Mouse (Mus musculus) CH12.LX (cell line): ENCODE measurements around the gene Atp5h. TPM values are rescaled to one million over a fixed set of nuclear protein-coding genes. Genes with fewer than 3 reads are reported as not detected.

Experiments used
- DNase-seq: peaks from one replicate; pipeline ENCODE4 v3.0.0-alpha.2; 2013; ENCODE audit errors: extremely low read depth
- H3K27ac ChIP-seq: 2 replicates; pipeline ENCODE4 v1.5.1; 2012; ENCODE audit warnings: low read depth, mild to moderate bottlenecking, control low read depth, moderate library complexity; ENCODE audit not compliant: insufficient read depth
- H3K27me3 ChIP-seq: replicated peaks from 2 replicates; pipeline ENCODE3; 2012; ENCODE audit warnings: inconsistent platforms
- H3K36me3 ChIP-seq, 2 experiments: replicated peaks in 1 of 2; 2 replicates each; pipeline versions ENCODE3 to v1.6.1; 2012; ENCODE audit warnings: inconsistent platforms in 1 of 2, low read length in 1 of 2, mild to moderate bottlenecking in 1 of 2, mixed read lengths in 1 of 2, moderate library complexity in 1 of 2; ENCODE audit not compliant: control insufficient read depth in 1 of 2, insufficient read depth in 1 of 2
- H3K4me1 ChIP-seq, 2 experiments: 2 replicates each; pipeline ENCODE4 v1.6.1; 2012; ENCODE audit warnings: inconsistent platforms in 1 of 2, moderate library complexity in 1 of 2; ENCODE audit not compliant: insufficient read depth in 2 of 2, control insufficient read depth in 1 of 2
- H3K4me2 ChIP-seq: 2 replicates; pipeline ENCODE4 v1.6.1; 2012; ENCODE audit warnings: low read depth, mild to moderate bottlenecking, control low read depth; ENCODE audit not compliant: poor library complexity, insufficient read depth, severe bottlenecking
- H3K4me3 ChIP-seq, 3 experiments: fragments of 150-350 bp in 1 of 3; sonication (generic) in 1 of 3; replicated peaks in 1 of 3; 2 replicates each; pipeline versions ENCODE3 to v1.5.1; 2011 to 2012; ENCODE audit warnings: low read depth in 2 of 3, low read length in 2 of 3, mild to moderate bottlenecking in 2 of 3, moderate library complexity in 2 of 3, control low read depth in 1 of 3, improper control_type of control experiment in 1 of 3, inconsistent platforms in 1 of 3, mixed read lengths in 1 of 3; ENCODE audit not compliant: poor library complexity in 1 of 3
- H3K79me2 ChIP-seq: replicated peaks from 2 replicates; pipeline ENCODE4 v1.6.1; 2012; ENCODE audit warnings: mild to moderate bottlenecking, moderate library complexity; ENCODE audit not compliant: control insufficient read depth, poor library complexity, insufficient read depth, severe bottlenecking; ENCODE audit errors: extremely low read depth
- H3K9ac ChIP-seq: 2 replicates; pipeline ENCODE4 v1.6.1; 2012; ENCODE audit warnings: low read depth, mild to moderate bottlenecking, control low read depth, moderate library complexity; ENCODE audit not compliant: insufficient read depth
- H3K9me3 ChIP-seq: replicated peaks from 2 replicates; pipeline ENCODE3; 2012; ENCODE audit warnings: low read length, inconsistent platforms, mixed read lengths
- BHLHE40 ChIP-seq: IDR thresholded peaks from 2 replicates; pipeline ENCODE4 v1.6.1; 2011; ENCODE audit warnings: mild to moderate bottlenecking, low read depth, low read length, improper control_type of control experiment
- CHD2 ChIP-seq: IDR thresholded peaks from 2 replicates; pipeline ENCODE4 v1.6.1; 2011; ENCODE audit warnings: low read length, improper control_type of control experiment
- E2F4 ChIP-seq: IDR thresholded peaks from 2 replicates; pipeline ENCODE4 v1.6.1; 2011; ENCODE audit warnings: low read depth, low read length, improper control_type of control experiment; ENCODE audit not compliant: insufficient replicate concordance
- EP300 ChIP-seq: IDR thresholded peaks from 2 replicates; pipeline ENCODE4 v1.6.1; 2011; ENCODE audit warnings: low read length, improper control_type of control experiment
- ETS1 ChIP-seq: conservative IDR thresholded peaks from 2 replicates; pipeline ENCODE4 v1.6.1; 2012; ENCODE audit warnings: low read depth, mild to moderate bottlenecking, inconsistent platforms, low read length, improper control_type of control experiment, moderate library complexity
- HCFC1 ChIP-seq: IDR thresholded peaks from 2 replicates; pipeline ENCODE4 v1.6.1; 2012; ENCODE audit warnings: low read depth, mild to moderate bottlenecking, inconsistent platforms, low read length, improper control_type of control experiment
- IRF4 ChIP-seq: IDR thresholded peaks from 2 replicates; pipeline ENCODE4 v1.6.1; 2014; ENCODE audit warnings: low read depth, mild to moderate bottlenecking, inconsistent platforms, low read length, improper control_type of control experiment
- JUN ChIP-seq: IDR thresholded peaks from 2 replicates; pipeline ENCODE4 v1.6.1; 2011; ENCODE audit warnings: low read depth, mild to moderate bottlenecking, low read length, improper control_type of control experiment, moderate library complexity; ENCODE audit not compliant: insufficient read depth
- JUND ChIP-seq: conservative IDR thresholded peaks from 2 replicates; pipeline ENCODE4 v1.6.1; 2011; ENCODE audit warnings: low read depth, low read length, improper control_type of control experiment
- MAFK ChIP-seq: IDR thresholded peaks from 2 replicates; pipeline ENCODE4 v1.6.1; 2011; ENCODE audit warnings: low read length, improper control_type of control experiment; ENCODE audit not compliant: insufficient replicate concordance
- MAZ ChIP-seq: IDR thresholded peaks from 2 replicates; pipeline ENCODE4 v1.6.1; 2012; ENCODE audit warnings: low read depth, mild to moderate bottlenecking, inconsistent platforms, low read length, improper control_type of control experiment, moderate library complexity
- MXI1 ChIP-seq: IDR thresholded peaks from 2 replicates; pipeline ENCODE4 v1.6.1; 2011; ENCODE audit warnings: mild to moderate bottlenecking, low read depth, low read length, improper control_type of control experiment
- MYC ChIP-seq: IDR thresholded peaks from 2 replicates; pipeline ENCODE4 v1.6.1; 2011; ENCODE audit warnings: low read depth, mild to moderate bottlenecking, improper control_type of control experiment, low read length
- NELFE ChIP-seq: IDR thresholded peaks from 2 replicates; pipeline ENCODE4 v1.6.1; 2011; ENCODE audit warnings: low read depth, low read length, improper control_type of control experiment
- PAX5 ChIP-seq: IDR thresholded peaks from 2 replicates; pipeline ENCODE4 v1.6.1; 2012; ENCODE audit warnings: low read length, inconsistent platforms, mixed read lengths
- POLR2AphosphoS2 ChIP-seq: IDR thresholded peaks from 2 replicates; pipeline ENCODE4 v1.6.1; 2011; ENCODE audit warnings: low read depth, low read length, improper control_type of control experiment
- RCOR1 ChIP-seq: conservative IDR thresholded peaks from 2 replicates; pipeline ENCODE4 v1.6.1; 2012; ENCODE audit warnings: low read depth, mild to moderate bottlenecking, inconsistent platforms, low read length, improper control_type of control experiment
- SIN3A ChIP-seq: IDR thresholded peaks from 2 replicates; pipeline ENCODE4 v1.6.1; 2012; ENCODE audit warnings: low read length, improper control_type of control experiment, inconsistent platforms
- SMC3 ChIP-seq: IDR thresholded peaks from 2 replicates; pipeline ENCODE4 v1.6.1; 2011; ENCODE audit warnings: low read depth, low read length, improper control_type of control experiment
- TBP ChIP-seq: conservative IDR thresholded peaks from 2 replicates; pipeline ENCODE4 v1.6.1; 2011; ENCODE audit warnings: low read depth, low read length, improper control_type of control experiment
- UBTF ChIP-seq: IDR thresholded peaks from 2 replicates; pipeline ENCODE4 v1.6.1; 2012; ENCODE audit warnings: low read depth, mild to moderate bottlenecking, inconsistent platforms, low read length, improper control_type of control experiment, moderate library complexity
- USF1 ChIP-seq: IDR thresholded peaks from 2 replicates; pipeline ENCODE4 v1.6.1; 2014; ENCODE audit warnings: low read depth, mild to moderate bottlenecking, inconsistent platforms, low read length, improper control_type of control experiment
- USF2 ChIP-seq: conservative IDR thresholded peaks from 2 replicates; pipeline ENCODE4 v1.6.1; 2011; ENCODE audit warnings: low read depth, low read length, improper control_type of control experiment
- ZC3H11A ChIP-seq: IDR thresholded peaks from 2 replicates; pipeline ENCODE4 v1.6.1; 2012; ENCODE audit warnings: low read depth, mild to moderate bottlenecking, inconsistent platforms, low read length, improper control_type of control experiment
- ZMIZ1 ChIP-seq: IDR thresholded peaks from 2 replicates; pipeline ENCODE4 v1.6.1; 2012; ENCODE audit warnings: low read depth, mild to moderate bottlenecking, inconsistent platforms, low read length, improper control_type of control experiment
- ZNF384 ChIP-seq: IDR thresholded peaks from 2 replicates; pipeline ENCODE4 v1.6.1; 2012; ENCODE audit warnings: low read depth, low read length, improper control_type of control experiment, inconsistent platforms
- dilution Hi-C: fragments of 300-500 bp; cut with MboI; formaldehyde crosslinking; loops from 2 replicates; pipeline ENCODE4 v1.14.3; 2020; ENCODE audit warnings: low sequenced_read_pairs; ENCODE audit not compliant: extremely low pct_unique_long_range_greater_than_20kb, extremely low pct_ligation_motif_present
- in situ Hi-C: fragments of 300-500 bp; cut with MboI; formaldehyde crosslinking; loops from 3 replicates; pipeline ENCODE4 v1.14.3; 2019; ENCODE audit warnings: low sequenced_read_pairs, low pct_ligation_motif_present, low pct_unique_long_range_greater_than_20kb, mixed read lengths
- polyA plus RNA-seq: library from polyadenylated mRNA; unstranded; fragments of >175 nt; gene quantifications from 2 replicates; pipeline ENCODE4 v1.2.1, GENCODE M21; 2012; ENCODE audit warnings: low read depth; ENCODE audit not compliant: insufficient read length
- total RNA-seq, 2 experiments: library from RNA; depleted of rRNA; stranded (reverse); fragments of 300-350 nt in 1 of 2; fragments of >200 nt in 1 of 2; gene quantifications; 2 replicates each; pipeline ENCODE4 v1.2.3; 2012 to 2014

Gene Atp5h
- total and polyA plus RNA-seq, 3 experiments = 500 to 711 (median 671) TPM

- dilution Hi-C loops = no loop called here
- H3K36me3 ChIP-seq = no peaks in the 10 kb centered on the region
- no peaks in the 10 kb centered on the region for H3K79me2 ChIP-seq
- peaks cover 20% of the 10 kb centered on the region for H3K9me3 ChIP-seq
- no peak for TF ChIP-seq PAX5
- no peak for TF ChIP-seq ETS1
- no peak for TF ChIP-seq EP300
- no peak for TF ChIP-seq JUND
- no peak for TF ChIP-seq ZC3H11A
- TF ChIP-seq HCFC1 = no peak
- no peak for TF ChIP-seq CHD2
- no peak for TF ChIP-seq MYC
- no peak for TF ChIP-seq USF1
- no peak for TF ChIP-seq SIN3A
- TF ChIP-seq SMC3 = no peak
- TF ChIP-seq IRF4 = no peak
- TF ChIP-seq USF2 = no peak
- TF ChIP-seq RCOR1 = no peak
- no peak for TF ChIP-seq BHLHE40
- no peak for TF ChIP-seq JUN
- TF ChIP-seq E2F4 = no peak
- no peak for TF ChIP-seq NELFE
- no peak for TF ChIP-seq TBP
- no peak for TF ChIP-seq UBTF
- H3K4me2 ChIP-seq = no peak overlapping the region
- H3K4me1 ChIP-seq = peaks cover 5 to 31% of the 10 kb centered on the region in 2 experiments; a peak in 3 of 4 replicates
- DNase-seq = no peak
- H3K27me3 ChIP-seq = peaks cover 31% of the 10 kb centered on the region
- H3K4me3 ChIP-seq = no peak overlapping the region
- H3K27ac ChIP-seq = no peak overlapping the region
- no peak overlapping the region for H3K9ac ChIP-seq
- in situ Hi-C loops = no loop called here
These were observed 33.5 kb upstream of the Atp5h start for GRCm38 (mm10) chr11:115453306-115453705.

GRCm38 (mm10) chr11:115452281-115452860 is 32.6 kb upstream of the Atp5h start:
- dilution Hi-C loops = no loop called here
- H3K27ac ChIP-seq = no peak overlapping the region
- H3K4me3 ChIP-seq = no peak overlapping the region
- no peak overlapping the region for H3K9ac ChIP-seq
- no peak overlapping the region for H3K4me2 ChIP-seq
- TF ChIP-seq IRF4 (no peak), UBTF (no peak), ZNF384 (no peak), MAFK (no peak), ZMIZ1 (no peak), MAZ (no peak), MXI1 (no peak), USF1 (no peak), ZC3H11A (no peak), POLR2AphosphoS2 (no peak)
- DNase-seq = no peak
- peaks cover 6 to 29% of the 10 kb centered on the region in 2 experiments for H3K4me1 ChIP-seq
- in situ Hi-C loops = no loop called here
- peaks cover 20% of the 10 kb centered on the region for H3K9me3 ChIP-seq
- H3K79me2 ChIP-seq = no peaks in the 10 kb centered on the region
- peaks cover 40% of the 10 kb centered on the region for H3K27me3 ChIP-seq
- H3K36me3 ChIP-seq = no peaks in the 10 kb centered on the region
